Comparison of ENCODE assay signal across 10 mouse cellular contexts in genomic region chr15:10192101-10192630, GRCm38 (mm10).
"Had no signal": no experiment of that assay in that cellular context is flagged by ENCODE, and none has a peak within 500 bp of the region (broad histone marks: within the 10 kb centered on the region; RNA-seq: fewer than 3 reads in every experiment).

No protein-coding gene starts in this region.

- H3K36me3 ChIP-seq: limb, embryonic 10.5 days; liver, embryonic 15.5 days; midbrain, embryonic 13.5 days had no signal

- H3K27ac ChIP-seq: hindbrain, postnatal 0 days; limb, embryonic 10.5 days; liver, embryonic 15.5 days; midbrain, embryonic 13.5 days had no signal

- H3K4me2 ChIP-seq: liver, embryonic 11.5 days; liver, embryonic 15.5 days; lung, embryonic 14.5 days; midbrain, embryonic 13.5 days had no signal

- H3K4me3 ChIP-seq: limb, embryonic 10.5 days; liver, embryonic 15.5 days; midbrain, embryonic 13.5 days had no signal

- DNase-seq: lung, embryonic 14.5 days; lung, postnatal 14 days; right cerebral cortex, postnatal 14 days; thymus, adult 18-20 months; thymus, postnatal 36 days had no signal

- ATAC-seq: hindbrain, postnatal 0 days; midbrain, embryonic 13.5 days had no signal

- H3K4me1 ChIP-seq: limb, embryonic 10.5 days; liver, embryonic 15.5 days; midbrain, embryonic 13.5 days had no signal

- H3K9me3 ChIP-seq: limb, embryonic 10.5 days; liver, embryonic 15.5 days; midbrain, embryonic 13.5 days had no signal

- H3K27me3 ChIP-seq: liver, embryonic 15.5 days; midbrain, embryonic 13.5 days had no signal

- H3K9ac ChIP-seq: liver, embryonic 15.5 days; lung, embryonic 14.5 days; midbrain, embryonic 13.5 days had no signal
